Comparison of ENCODE assay signal across 20 mouse cellular contexts in the genomic region with DNA sequence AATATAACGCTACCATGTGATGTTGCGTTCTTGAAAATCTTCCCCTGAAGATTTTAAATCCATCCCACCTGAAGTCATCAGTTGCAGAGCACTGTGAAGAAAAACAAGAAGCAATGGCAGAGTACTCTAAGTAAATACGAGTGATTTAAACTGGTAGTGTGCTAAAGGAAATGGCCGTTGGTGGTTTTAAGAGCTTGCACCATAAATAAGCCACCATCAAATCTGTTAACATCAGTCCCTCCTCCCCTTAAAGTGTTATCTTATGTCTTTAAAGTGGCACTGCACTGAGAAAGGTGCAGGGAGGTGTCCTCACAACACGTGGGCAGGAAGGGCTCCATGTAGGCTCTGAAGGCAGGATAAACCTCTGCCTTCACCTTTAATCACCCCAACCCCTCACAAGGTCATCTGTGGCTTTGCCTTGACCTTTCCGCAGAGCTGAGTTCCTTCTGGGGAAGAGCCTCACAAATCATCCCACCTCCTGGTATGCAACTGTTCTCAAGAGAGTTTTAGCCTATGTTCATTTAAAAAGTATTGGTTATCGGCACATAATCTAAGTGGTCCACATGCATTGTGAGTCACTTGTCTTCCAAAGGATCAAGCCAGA. TPM values are rescaled to one million over a fixed set of nuclear protein-coding genes. Genes with fewer than 3 reads are reported as not detected.
DNase-seq lines count a peak whose midpoint lies in the region; ATAC-seq lines count a peak whose summit lies in the region.
"Had no signal": no experiment of that assay in that cellular context is flagged by ENCODE, and none has a peak within 500 bp of the region (broad histone marks: within the 10 kb centered on the region; RNA-seq: fewer than 3 reads in every experiment).

No protein-coding gene starts in this region.

- ATAC-seq in granulocyte monocyte progenitor cell, adult 5-6 weeks (replicated peaks; ENCODE audit: poor library complexity, severe bottlenecking) = peak; percentile 74
- ATAC-seq: activated CD4-positive, CD25-positive, alpha-beta regulatory T cell, adult 4 months; forebrain, postnatal 0 days; inflammation-experienced regulatory T-cells, adult 6 months had no signal

- peak; percentile 36 for DNase-seq in heart, adult 11 months
- no peak for DNase-seq in heart, postnatal 36 days
- DNase-seq in adrenal gland, postnatal 10 days = peak; percentile 26
- DNase-seq in left cerebral cortex, adult 18-20 months (ENCODE audit: low spot score in 2 of 2) = no peak
- no peak for DNase-seq in left cerebral cortex, postnatal 25 days (ENCODE audit: low spot score in 2 of 2)
- DNase-seq in urinary bladder, postnatal 36 days (ENCODE audit: low spot score in 2 of 2) = no peak
- DNase-seq: B cell, adult 2 months; cerebellum, adult 11-12 months; cerebellum, postnatal 10 days; forebrain, postnatal 0 days; kidney, adult 18-20 months; layer of hippocampus, postnatal 36 days; lung, embryonic 14.5 days; lung, postnatal 14 days; right cerebral cortex, postnatal 4 days; thymus, adult 18-20 months; thymus, postnatal 25 days had no signal

- intact Hi-C loops in heart, postnatal 36 days (cut with DNase I) = no loop called here
- intact Hi-C loops in left cerebral cortex, postnatal 25 days (cut with DNase I) = no loop called here

RNA-seq across cellular contexts. Expression of a gene that starts 44.7 kb away (rescaled TPM):
- 100 to 1,000 TPM; 168 to 176 TPM for total RNA-seq in heart, postnatal 36 days (2021)
- 100 to 1,000 TPM; 116 to 124 TPM for total RNA-seq in adrenal gland, postnatal 10 days (2021)
- 107 and 124 TPM in 2 replicates for total RNA-seq in granulocyte monocyte progenitor cell, adult 5-6 weeks (2014; fragmentation: Nextera tagmentation)
- 136 and 163 TPM in 2 replicates for total RNA-seq in granulocyte monocyte progenitor cell, adult 5-6 weeks (2017)
- 10 to 100 TPM; 42.4 to 43.2 TPM for total RNA-seq in left cerebral cortex, adult 18-20 months (2021)
- total RNA-seq in left cerebral cortex, postnatal 25 days (2021) = 10 to 100 TPM; 45.3 to 47.7 TPM

Comparison
In these comparisons a context has a peak if more than half of its experiments do, and no peak if none do; other contexts are left out.
1. DNase-seq: peak in heart, adult 11 months (single experiment) and adrenal gland, postnatal 10 days (single experiment); none in heart, postnatal 36 days (0 of 2), left cerebral cortex, adult 18-20 months (0 of 2), left cerebral cortex, postnatal 25 days (0 of 2) and urinary bladder, postnatal 36 days (0 of 2).